Mouse (Mus musculus): ENCODE measurements around the gene Metap1d.

The Metap1d gene

GRCm38 (mm10) chr2:71527323-71528013 is 74.4 kb downstream of the Metap1d start:
- DNase-seq (ENCODE audit: low read depth, low spot score) = no peak

GRCm38 (mm10) chr2:71528014-71528713 is 75.1 kb downstream of the Metap1d start, which contains the start of gene Dlx1:
Gene Dlx1, plus strand, starts transcription at chr2:71528113.
- DNase-seq (ENCODE audit: low read depth, low spot score) = no peak

GRCm38 (mm10) chr2:71528714-71529510 is 75.8 kb downstream of the Metap1d start:
- DNase-seq (ENCODE audit: low read depth, low spot score) = no peak

- peak; percentile 91 for DNase-seq (ENCODE audit: low read depth, low spot score)
Observed at GRCm38 (mm10) chr2:71529511-71530351, 76.7 kb downstream of the Metap1d start.

GRCm38 (mm10) chr2:71530391-71531123 is 77.5 kb downstream of the Metap1d start:
- no peak for DNase-seq (ENCODE audit: low read depth, low spot score)

- DNase-seq (ENCODE audit: low read depth, low spot score) = no peak
Observed at GRCm38 (mm10) chr2:71531124-71531590, 78.1 kb downstream of the Metap1d start.

- no peak for DNase-seq (ENCODE audit: low read depth, low spot score)
Observed at GRCm38 (mm10) chr2:71531990-71532970, 79.2 kb downstream of the Metap1d start.

GRCm38 (mm10) chr2:71533094-71533493 is 80.0 kb downstream of the Metap1d start:
- DNase-seq (ENCODE audit: low read depth, low spot score) = no peak

GRCm38 (mm10) chr2:71534242-71535052 is 81.4 kb downstream of the Metap1d start:
- no peak for DNase-seq (ENCODE audit: low read depth, low spot score)

GRCm38 (mm10) chr2:71540611-71541417 is 87.7 kb downstream of the Metap1d start:
- DNase-seq (ENCODE audit: low read depth, low spot score) = no peak

- no peak for DNase-seq (ENCODE audit: low read depth, low spot score)
Observed at GRCm38 (mm10) chr2:71541418-71542226, 88.5 kb downstream of the Metap1d start.

GRCm38 (mm10) chr2:71542227-71542815 is 89.2 kb downstream of the Metap1d start:
- DNase-seq (ENCODE audit: low read depth, low spot score) = no peak

GRCm38 (mm10) chr2:71542816-71543301 is 89.8 kb downstream of the Metap1d start:
- no peak for DNase-seq (ENCODE audit: low read depth, low spot score)

- DNase-seq (ENCODE audit: low read depth, low spot score) = no peak
Observed at GRCm38 (mm10) chr2:71543531-71543930, 90.5 kb downstream of the Metap1d start.

GRCm38 (mm10) chr2:71543948-71544347 is 90.9 kb downstream of the Metap1d start:
- DNase-seq (ENCODE audit: low read depth, low spot score) = no peak
